In the genomic region with DNA sequence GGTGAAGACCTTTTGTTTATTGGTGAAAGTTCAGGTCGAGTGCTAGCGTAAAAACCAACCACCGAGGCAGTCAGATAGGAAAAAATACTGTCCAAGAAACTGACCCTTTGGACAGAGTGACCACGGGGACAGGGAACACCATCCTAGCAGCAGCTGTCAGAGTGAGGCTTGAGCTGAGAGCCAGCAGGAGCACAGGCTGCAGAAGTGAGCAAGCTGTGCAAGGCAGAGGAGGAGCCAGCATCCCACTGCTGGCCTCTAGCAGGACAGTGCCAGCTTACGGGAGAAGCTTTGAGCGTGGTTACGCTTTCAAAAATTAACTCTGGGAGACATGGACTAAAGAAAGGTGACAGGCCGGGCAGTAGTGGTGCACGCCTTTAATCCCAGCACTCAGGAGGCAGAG, we compare ENCODE assay signal across 28 mouse cellular contexts. TPM values are rescaled to one million over a fixed set of nuclear protein-coding genes. Genes with fewer than 3 reads are reported as not detected.
"Had no signal": no experiment of that assay in that cellular context is flagged by ENCODE, and none has a peak within 500 bp of the region (broad histone marks: within the 10 kb centered on the region; RNA-seq: fewer than 3 reads in every experiment).

No protein-coding gene starts in this region.

- H3K27me3 ChIP-seq: liver, embryonic 13.5 days; neural tube, embryonic 12.5 days; neural tube, embryonic 15.5 days had no signal

- H3K9me3 ChIP-seq: liver, embryonic 13.5 days; midbrain, embryonic 10.5 days; neural tube, embryonic 12.5 days; neural tube, embryonic 15.5 days had no signal

- H3K4me3 ChIP-seq: left cerebral cortex, adult 2 months; liver, embryonic 13.5 days; midbrain, embryonic 10.5 days; neural tube, embryonic 12.5 days; neural tube, embryonic 15.5 days had no signal

- H3K4me2 ChIP-seq: liver, embryonic 13.5 days; neural tube, embryonic 12.5 days; neural tube, embryonic 15.5 days had no signal

- DNase-seq: layer of hippocampus, postnatal 36 days; liver, embryonic 13.5 days; lung, adult 2 months; lung, postnatal 14 days; lung, postnatal 4 days; midbrain, embryonic 14.5 days; right cerebral cortex, adult 18-20 months; right cerebral cortex, postnatal 14 days; right cerebral cortex, postnatal 4 days; thymus, adult 2 months; thymus, postnatal 14 days; thymus, postnatal 4 days had no signal

- H3K9ac ChIP-seq: liver, embryonic 13.5 days; neural tube, embryonic 12.5 days; neural tube, embryonic 15.5 days had no signal

- ATAC-seq: intestine, postnatal 0 days had no signal

- H3K27ac ChIP-seq: kidney, postnatal 0 days; left cerebral cortex, adult 2 months; liver, embryonic 13.5 days; neural tube, embryonic 12.5 days; neural tube, embryonic 15.5 days; stomach, postnatal 0 days had no signal

- H3K4me1 ChIP-seq: liver, embryonic 13.5 days; neural tube, embryonic 12.5 days; neural tube, embryonic 15.5 days had no signal

RNA-seq across cellular contexts. Expression of a gene that starts 36.0 kb away (rescaled TPM):
- total RNA-seq: layer of hippocampus, adult 8-10 months; layer of hippocampus, postnatal 10 days; layer of hippocampus, postnatal 36 days; left cerebral cortex, adult 2 months; left cerebral cortex, postnatal 10 days; left cerebral cortex, postnatal 36 days; liver, adult 2 months; megakaryocyte progenitor cell, adult 5-6 weeks had no signal
- polyA plus RNA-seq: intestine, embryonic 14.5 days; intestine, postnatal 0 days; liver, adult 2 months; liver, embryonic 13.5 days; liver, embryonic 16.5 days; lung, adult 2 months; midbrain, embryonic 10.5 days; midbrain, embryonic 14.5 days; neural tube, embryonic 12.5 days; neural tube, embryonic 15.5 days; stomach, embryonic 14.5 days; stomach, postnatal 0 days had no signal
